ENCODE assay signal across 27 mouse cellular contexts in the genomic region with DNA sequence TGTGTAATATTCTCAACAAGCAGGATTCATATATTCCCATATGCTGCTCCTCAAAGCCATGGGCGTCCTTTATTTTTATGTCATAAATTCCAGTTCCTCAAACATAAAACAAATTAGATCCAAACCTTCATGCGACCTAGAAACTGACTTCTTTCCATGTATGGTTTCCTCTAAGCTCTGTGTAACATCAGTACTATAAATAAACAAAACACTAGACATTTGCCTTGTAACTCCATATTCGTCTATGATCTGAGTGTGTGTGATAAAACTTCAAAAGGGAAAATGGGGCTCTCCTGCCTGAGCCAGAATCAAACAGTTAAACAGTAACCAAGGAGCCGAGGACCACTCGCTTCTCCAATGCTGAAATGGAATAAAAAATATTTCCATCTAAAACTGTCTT.
"Had no signal": no experiment of that assay in that cellular context is flagged by ENCODE, and none has a peak within 500 bp of the region (broad histone marks: within the 10 kb centered on the region; RNA-seq: fewer than 3 reads in every experiment).

No protein-coding gene starts in this region.

- H3K36me3 ChIP-seq: hindbrain, embryonic 10.5 days; hindbrain, embryonic 12.5 days; intestine, embryonic 15.5 days; limb, embryonic 10.5 days; limb, embryonic 12.5 days; liver, embryonic 13.5 days; liver, embryonic 15.5 days had no signal

- ATAC-seq: forebrain, embryonic 16.5 days; hindbrain, embryonic 16.5 days; inflammation-experienced regulatory T-cells, adult 6 months; intestine, embryonic 15.5 days; intestine, postnatal 0 days had no signal

- H3K27me3 ChIP-seq: hindbrain, embryonic 12.5 days; intestine, embryonic 15.5 days; limb, embryonic 12.5 days; liver, embryonic 13.5 days; liver, embryonic 15.5 days had no signal

- H3K9ac ChIP-seq: hindbrain, embryonic 12.5 days; hindbrain, embryonic 14.5 days; intestine, embryonic 15.5 days; limb, embryonic 12.5 days; liver, embryonic 13.5 days; liver, embryonic 15.5 days had no signal

- H3K4me3 ChIP-seq: gastrocnemius, adult 2 months; hindbrain, embryonic 10.5 days; hindbrain, embryonic 12.5 days; intestine, embryonic 15.5 days; layer of hippocampus, adult 2 months; left cerebral cortex, adult 2 months; limb, embryonic 10.5 days; limb, embryonic 12.5 days; liver, embryonic 13.5 days; liver, embryonic 15.5 days had no signal

- H3K9me3 ChIP-seq: hindbrain, embryonic 10.5 days; hindbrain, embryonic 12.5 days; intestine, embryonic 15.5 days; limb, embryonic 10.5 days; limb, embryonic 12.5 days; liver, embryonic 13.5 days; liver, embryonic 15.5 days had no signal

- H3K4me1 ChIP-seq: hindbrain, embryonic 10.5 days; hindbrain, embryonic 12.5 days; intestine, embryonic 15.5 days; liver, embryonic 13.5 days; liver, embryonic 15.5 days had no signal

- DNase-seq: gastrocnemius, adult 2 months; gastrocnemius, postnatal 10 days; gastrocnemius, postnatal 25 days; heart, postnatal 10 days; heart, postnatal 4 days; kidney, adult 18-20 months; kidney, adult 8-10 months; kidney, postnatal 10 days; kidney, postnatal 25 days; kidney, postnatal 4 days; liver; liver, embryonic 13.5 days had no signal

- H3K27ac ChIP-seq: gastrocnemius, adult 2 months; hindbrain, embryonic 10.5 days; hindbrain, embryonic 12.5 days; hindbrain, embryonic 14.5 days; intestine, embryonic 15.5 days; layer of hippocampus, adult 2 months; left cerebral cortex, adult 2 months; limb, embryonic 10.5 days; limb, embryonic 12.5 days; liver, embryonic 13.5 days; liver, embryonic 15.5 days had no signal

- H3K4me2 ChIP-seq: heart, embryonic 11.5 days; hindbrain, embryonic 12.5 days; hindbrain, embryonic 14.5 days; intestine, embryonic 15.5 days; limb, embryonic 12.5 days; liver, embryonic 11.5 days; liver, embryonic 13.5 days; liver, embryonic 15.5 days had no signal
